Mouse (Mus musculus) liver, embryonic 12.5 days (tissue): ENCODE data around the gene Saal1. TPM values are rescaled to one million over a fixed set of nuclear protein-coding genes. Genes with fewer than 3 reads are reported as not detected.

Experiments used
- ATAC-seq: fragments of 200-750 bp; cut with Nextera tagmentation; 2 replicates; pipeline ENCODE4 v1.8.0; 2017; ENCODE audit warnings: moderate number of reproducible peaks, mild to moderate bottlenecking, moderate library complexity
- H3K27ac ChIP-seq: fragments of 300-500 bp; sonication (generic); 2 replicates; pipeline ENCODE4 v1.5.1; 2016; ENCODE audit warnings: mild to moderate bottlenecking
- H3K27me3 ChIP-seq: fragments of 300-500 bp; sonication (generic); replicated peaks from 2 replicates; pipeline ENCODE4 v1.6.1; 2016; ENCODE audit warnings: mild to moderate bottlenecking, moderate library complexity
- H3K36me3 ChIP-seq: fragments of 300-500 bp; sonication (generic); 2 replicates; pipeline ENCODE4 v1.6.1; 2016; ENCODE audit warnings: mild to moderate bottlenecking, moderate library complexity
- H3K4me1 ChIP-seq: fragments of 300-500 bp; sonication (generic); 2 replicates; pipeline ENCODE4 v1.6.1; 2016
- H3K4me2 ChIP-seq: fragments of 300-500 bp; sonication (generic); 2 replicates; pipeline ENCODE4 v1.6.1; 2016; ENCODE audit warnings: mild to moderate bottlenecking, moderate library complexity
- H3K4me3 ChIP-seq: fragments of 300-500 bp; sonication (generic); 2 replicates; pipeline ENCODE4 v1.5.1; 2016; ENCODE audit warnings: mild to moderate bottlenecking, moderate library complexity
- H3K9ac ChIP-seq: fragments of 300-500 bp; sonication (generic); 2 replicates; pipeline ENCODE4 v1.6.1; 2016; ENCODE audit warnings: mild to moderate bottlenecking, moderate library complexity
- H3K9me3 ChIP-seq: fragments of 300-500 bp; sonication (generic); replicated peaks from 2 replicates; pipeline ENCODE4 v1.6.1; 2016; ENCODE audit warnings: mild to moderate bottlenecking, moderate library complexity
- WGBS: fragments of 180-500 bp; shearing (Covaris S2); methylation state at CpG from one replicate; pipeline ENCODE4 v1.1.7; 2016; ENCODE audit not compliant: insufficient replicate concordance; 5-methylcytosine and 5-hydroxymethylcytosine counted together
- polyA plus RNA-seq: library from polyadenylated mRNA; unstranded; fragments of >200 nt; fragmentation: Nextera tagmentation; extraction: Ambion mirVana; gene quantifications from 2 replicates; pipeline ENCODE4 v1.2.1, GENCODE M21; 2016

The Saal1 gene
- polyA plus RNA-seq, 1 experiment from 2014 or later, result 21.0 TPM

DNA sequence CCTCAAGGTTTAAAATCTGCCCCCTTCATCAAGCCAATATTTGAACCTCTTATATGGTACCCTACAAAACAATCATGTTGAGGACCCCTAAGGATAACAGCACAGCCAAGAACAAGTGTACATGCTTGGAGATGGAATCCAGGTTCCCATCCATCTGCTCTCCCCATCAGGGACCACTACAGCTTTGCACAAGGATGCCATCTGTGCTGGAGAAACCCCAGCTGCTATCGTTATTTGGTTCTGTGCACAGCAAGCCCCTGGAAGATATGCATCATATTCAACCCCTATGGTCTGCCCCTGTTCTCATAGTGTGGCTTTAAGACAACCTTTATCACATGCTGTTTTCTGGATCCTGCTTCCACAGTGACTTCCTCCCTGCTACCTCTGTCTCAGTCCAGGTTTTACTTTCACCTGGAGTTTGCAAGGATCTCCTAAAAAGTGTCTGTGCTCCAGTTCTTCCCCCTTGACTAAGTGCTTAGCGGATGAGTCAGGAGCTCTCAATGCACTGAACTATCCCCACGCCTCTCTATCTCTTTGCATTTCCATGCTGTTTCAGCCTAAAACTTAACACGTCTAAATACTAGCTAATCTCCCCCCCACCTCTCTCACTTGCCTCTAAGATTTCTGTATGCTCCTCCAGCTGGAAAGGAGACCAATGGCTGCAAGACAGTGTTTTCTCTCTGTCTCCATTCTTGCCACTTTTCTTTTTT, 61.9 kb downstream of the Saal1 start:
- ATAC-seq, result no peak
- H3K27me3 ChIP-seq, result peaks cover 20% of the 10 kb centered on the region
- H3K4me1 ChIP-seq, result peaks cover 11% of the 10 kb centered on the region

DNA sequence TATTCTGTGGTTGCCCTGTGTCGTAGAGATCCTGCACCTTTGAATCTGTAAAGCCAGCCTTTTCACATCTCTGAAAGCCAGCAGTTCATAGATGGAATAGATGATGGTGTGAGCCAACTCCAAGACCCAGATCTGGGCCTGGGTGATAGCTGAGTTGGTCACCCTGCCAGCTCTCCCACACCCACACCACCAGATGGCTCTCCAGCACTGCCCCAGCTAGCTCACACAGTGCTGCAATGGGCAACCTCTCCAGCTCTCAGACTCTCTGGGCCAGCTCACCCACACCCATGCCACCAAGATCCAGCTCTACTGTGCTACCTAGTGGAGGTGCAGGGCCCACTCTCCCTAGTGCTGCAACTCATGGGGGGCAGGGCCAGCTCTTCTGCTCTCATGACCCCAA, 67.3 kb downstream of the Saal1 start:
- H3K36me3 ChIP-seq, result no peaks in the 10 kb centered on the region
- no peaks in the 10 kb centered on the region for H3K9me3 ChIP-seq
- peaks cover 20% of the 10 kb centered on the region for H3K4me1 ChIP-seq
- WGBS, result 49% methylated on average over 1 of the region's 1 CpGs
- H3K27me3 ChIP-seq, result peaks cover 35% of the 10 kb centered on the region
- H3K27ac ChIP-seq, result no peak overlapping the region
- ATAC-seq, result no peak
- no peak overlapping the region for H3K4me3 ChIP-seq
- no peak overlapping the region for H3K4me2 ChIP-seq
- H3K9ac ChIP-seq, result no peak overlapping the region

More for the DNA sequence above, 61.9 kb downstream of the Saal1 start:
- no peak overlapping the region for H3K9ac ChIP-seq
- 52% methylated on average over 4 of the region's 4 CpGs for WGBS
- no peaks in the 10 kb centered on the region for H3K36me3 ChIP-seq
- H3K4me2 ChIP-seq, result no peak overlapping the region
- no peak overlapping the region for H3K27ac ChIP-seq
- H3K9me3 ChIP-seq, result no peaks in the 10 kb centered on the region
- H3K4me3 ChIP-seq, result no peak overlapping the region

DNA sequence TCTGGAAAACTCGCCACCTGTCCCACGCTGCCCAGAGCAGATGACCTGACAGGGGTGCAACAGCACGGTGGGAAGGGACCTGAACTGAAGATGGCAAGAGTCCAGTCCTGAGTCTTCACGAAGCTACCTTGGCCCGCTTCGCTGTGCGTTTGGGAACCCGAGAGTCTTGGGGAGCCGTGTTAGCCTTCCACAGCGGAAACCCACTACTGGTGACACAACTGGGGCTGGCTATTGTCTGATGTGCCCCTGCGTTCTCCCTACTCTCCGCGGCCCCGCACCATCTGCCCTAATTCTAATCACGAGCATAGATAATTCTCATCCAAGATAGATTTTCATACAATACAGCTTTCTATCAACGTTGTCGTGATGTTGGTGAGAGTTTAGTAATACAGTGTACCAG, 70.4 kb downstream of the Saal1 start:
- Histone ChIP-seq H3K27ac (no peak overlapping the region), H3K9ac (peak overlapping the region; percentile 42; the same call in 1 of the 2 replicates), H3K4me2 (peak overlapping the region; percentile 97), H3K4me1 (peaks cover 22% of the 10 kb centered on the region), H3K36me3 (no peaks in the 10 kb centered on the region), H3K27me3 (peaks cover 15% of the 10 kb centered on the region), H3K4me3 (peak overlapping the region; percentile 78), H3K9me3 (no peaks in the 10 kb centered on the region)
- ATAC-seq, result no peak; the same call in 1 of the 2 replicates
- 21% methylated on average over 17 of the region's 17 CpGs for WGBS

DNA sequence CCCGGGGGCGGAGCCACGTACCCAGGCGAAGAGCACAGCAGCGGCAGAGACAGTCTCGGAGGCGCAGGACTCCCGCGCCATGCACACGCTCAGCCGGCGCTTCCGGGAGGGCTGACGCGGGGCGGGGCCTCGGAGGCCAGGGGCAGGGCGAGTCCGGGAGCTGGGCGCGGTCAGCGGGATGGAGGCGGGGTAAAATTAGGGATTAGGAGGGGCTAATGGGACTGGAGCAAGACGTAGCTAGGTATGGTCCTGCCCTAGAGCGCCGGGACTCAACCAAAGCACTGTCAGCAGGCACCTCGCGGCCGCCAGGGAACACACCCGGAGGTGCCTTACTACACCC, 70.8 kb downstream of the Saal1 start, which contains the start of gene Sergef:
TSS of gene Sergef (minus strand) at position 116 of the 340 bp plus-strand sequence.
- peak; percentile 97 for ATAC-seq
- Histone ChIP-seq H3K4me2 (peak within 1 kb of the TSS; percentile 97), H3K9ac (peak within 1 kb of the TSS; percentile 83), H3K27me3 (peaks cover 15% of the 10 kb centered on the region), H3K9me3 (no peaks in the 10 kb centered on the region), H3K4me3 (peak within 1 kb of the TSS; percentile 78), H3K36me3 (no peaks in the 10 kb centered on the region), H3K4me1 (peaks cover 22% of the 10 kb centered on the region), H3K27ac (no peak within 1 kb of the TSS)
- WGBS, result under 1% methylated on average over 30 of the region's 30 CpGs

DNA sequence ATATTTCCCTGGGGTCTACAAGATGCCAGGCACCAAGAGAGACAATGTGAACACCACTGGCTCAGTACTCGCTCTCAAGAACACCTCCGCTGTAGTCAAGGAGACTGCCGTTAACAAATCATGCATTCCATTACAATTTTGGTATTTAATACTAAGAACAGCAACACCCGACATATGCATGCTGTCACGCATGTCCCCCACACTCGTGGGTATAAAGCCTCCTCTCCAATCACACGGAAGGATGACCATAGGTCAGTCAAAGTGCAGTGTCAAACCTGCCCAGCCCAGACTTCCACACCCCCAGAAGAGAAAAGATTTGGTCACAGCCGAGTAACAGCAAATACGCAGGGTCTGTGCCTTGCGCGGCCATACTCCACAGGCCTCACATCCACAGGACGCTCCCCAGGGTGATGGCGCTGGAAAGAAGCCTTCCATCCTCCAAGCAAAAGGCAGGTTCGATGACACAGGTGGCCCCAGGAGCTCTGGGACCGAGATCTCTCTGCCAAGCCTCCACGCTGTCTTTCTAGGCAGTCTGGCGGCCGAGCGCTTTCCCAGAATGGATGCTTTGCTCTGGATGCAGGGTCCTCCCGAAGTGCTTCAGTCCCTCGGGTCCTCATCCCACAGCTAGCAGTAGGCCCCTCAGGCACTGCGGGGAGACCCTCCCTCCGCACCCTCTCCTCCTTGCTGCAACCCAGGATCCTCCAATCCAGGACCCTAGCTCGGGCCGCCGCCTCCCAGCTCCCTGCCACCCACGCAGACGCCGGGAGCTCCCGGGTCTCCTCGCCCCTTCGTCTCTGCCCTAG, 71.4 kb downstream of the Saal1 start:
- peak overlapping the region; percentile 83 for H3K9ac ChIP-seq
- H3K4me1 ChIP-seq, result peaks cover 22% of the 10 kb centered on the region
- ATAC-seq, result peak; percentile 1; the same call in 1 of the 2 replicates
- H3K9me3 ChIP-seq, result no peaks in the 10 kb centered on the region
- peak overlapping the region; percentile 78 for H3K4me3 ChIP-seq
- WGBS, result 14% methylated on average over 32 of the region's 32 CpGs
- H3K27me3 ChIP-seq, result peaks cover 15% of the 10 kb centered on the region
- H3K4me2 ChIP-seq, result peak overlapping the region; percentile 97
- no peak overlapping the region for H3K27ac ChIP-seq
- H3K36me3 ChIP-seq, result no peaks in the 10 kb centered on the region

Other genes with a start within 250 kb of the Saal1 start
- gene Sergef, start 70.9 kb downstream of the Saal1 start, polyA plus RNA-seq, result 8.9 and 9.7 TPM in 2 replicates
- gene Tph1, start 38.1 kb downstream of the Saal1 start, polyA plus RNA-seq, result not detected in 2 replicates
- gene Saa3, start 5.0 kb upstream of the Saal1 start, polyA plus RNA-seq, result 0.35 and 1.1 TPM in 2 replicates
- gene Saa4, start 21.9 kb upstream of the Saal1 start, polyA plus RNA-seq, result 1.6 and 2.2 TPM in 2 replicates
- gene Saa1, start 32.3 kb upstream of the Saal1 start, polyA plus RNA-seq, result 0.23 and 0.39 TPM in 2 replicates
- gene Saa2, start 41.1 kb upstream of the Saal1 start, polyA plus RNA-seq, result not detected in 2 replicates
- 9.7 and 10.7 TPM in 2 replicates for gene Hps5, start 85.4 kb upstream of the Saal1 start, polyA plus RNA-seq
- 56.4 and 59.0 TPM in 2 replicates for gene Gtf2h1, start 85.4 kb upstream of the Saal1 start, polyA plus RNA-seq
- gene Ldha, start 130.8 kb upstream of the Saal1 start, polyA plus RNA-seq, result 1,680 and 1,789 TPM in 2 replicates
- 0.15 and 0.22 TPM in 2 replicates for gene Ldhc, start 150.5 kb upstream of the Saal1 start, polyA plus RNA-seq
- gene Tsg101, start 209.3 kb upstream of the Saal1 start, polyA plus RNA-seq, result 84.7 and 87.5 TPM in 2 replicates
- 6.9 and 7.1 TPM in 2 replicates for gene Uevld, start 247.8 kb upstream of the Saal1 start, polyA plus RNA-seq